Mouse (Mus musculus): ENCODE measurements around the gene A730009L09Rik.

GRCm38 (mm10) chr16:84553981-84554380, 39.1 kb downstream of the A730009L09Rik start:
- no peak for TF ChIP-seq CTCF (IDR thresholded peaks at IDR 0.05; ENCODE audit: insufficient read depth, low read length)
- no peak for TF ChIP-seq POLR2A (IDR thresholded peaks at IDR 0.05; ENCODE audit: borderline replicate concordance, extremely low read depth, low read depth, low read length)

Data from lung, adult 2 months (tissue).